Mouse (Mus musculus) megakaryocyte, embryonic 14.5 days (primary cell): Measurements from ENCODE around the gene Def8. TPM values are rescaled to one million over a fixed set of nuclear protein-coding genes. Genes with fewer than 3 reads are reported as not detected.

ENCODE experiments used
- H3K27me3 ChIP-seq: replicated peaks from 2 replicates; pipeline ENCODE3; 2012; ENCODE audit warnings: inconsistent platforms
- H3K36me3 ChIP-seq: replicated peaks from 2 replicates; pipeline ENCODE3; 2012; ENCODE audit warnings: low read length, inconsistent platforms, mixed read lengths
- H3K4me1 ChIP-seq: 2 replicates; pipeline ENCODE4 v1.6.1; 2012; ENCODE audit warnings: inconsistent platforms
- H3K4me3 ChIP-seq: replicated peaks from 2 replicates; pipeline ENCODE3; 2012; ENCODE audit warnings: moderate library complexity, mild to moderate bottlenecking, inconsistent platforms
- H3K9me3 ChIP-seq: 2 replicates; pipeline ENCODE4 v1.6.1; 2012; ENCODE audit warnings: inconsistent platforms
- FLI1 ChIP-seq: IDR thresholded peaks from 2 replicates; pipeline ENCODE4 v1.6.1; 2012; ENCODE audit warnings: low read length, inconsistent platforms, mixed read lengths
- GATA1 ChIP-seq: IDR thresholded peaks from 3 replicates; pipeline ENCODE4 v1.6.1; 2012; ENCODE audit warnings: mixed read lengths, low read length, inconsistent platforms, borderline replicate concordance
- polyA plus RNA-seq: library from polyadenylated mRNA; stranded (reverse); fragments of >175 nt; gene quantifications from 2 replicates; pipeline ENCODE4 v1.2.3, GENCODE M21; 2012; ENCODE audit warnings: low replicate concordance; ENCODE audit not compliant: insufficient read depth

Gene Def8
- polyA plus RNA-seq, 1 experiment: 20.7 TPM

GRCm38 (mm10) chr8:123401936-123402335 lies 21.4 kb upstream of the Def8 start:
- H3K4me1 ChIP-seq: peaks cover 59% of the 10 kb centered on the region
- TF ChIP-seq GATA1 (no peak), FLI1 (no peak)
- peaks cover 71% of the 10 kb centered on the region for H3K36me3 ChIP-seq
- H3K9me3 ChIP-seq: no peaks in the 10 kb centered on the region
- H3K4me3 ChIP-seq: no peak overlapping the region
- peaks cover 25% of the 10 kb centered on the region for H3K27me3 ChIP-seq

- Histone ChIP-seq H3K36me3 (peaks cover 63% of the 10 kb centered on the region), H3K9me3 (no peaks in the 10 kb centered on the region), H3K4me3 (no peak overlapping the region), H3K4me1 (peaks cover 59% of the 10 kb centered on the region), H3K27me3 (peaks cover 34% of the 10 kb centered on the region)
- TF ChIP-seq GATA1: no peak
Measured at GRCm38 (mm10) chr8:123402730-123403326, 20.5 kb upstream of the Def8 start.

GRCm38 (mm10) chr8:123404521-123404920 lies 18.8 kb upstream of the Def8 start:
- no peak for TF ChIP-seq GATA1
- no peak for TF ChIP-seq FLI1
- Histone ChIP-seq H3K36me3 (peaks cover 47% of the 10 kb centered on the region), H3K27me3 (peaks cover 43% of the 10 kb centered on the region), H3K9me3 (no peaks in the 10 kb centered on the region), H3K4me3 (no peak overlapping the region), H3K4me1 (peaks cover 59% of the 10 kb centered on the region)

GRCm38 (mm10) chr8:123406786-123407185 lies 16.5 kb upstream of the Def8 start, which contains the start of gene Mc1r:
Gene Mc1r (plus strand): TSS chr8:123407107.
- no peaks in the 10 kb centered on the region for H3K9me3 ChIP-seq
- H3K36me3 ChIP-seq: peaks cover 24% of the 10 kb centered on the region
- peak within 1 kb of the TSS; percentile 79 for H3K4me3 ChIP-seq
- peaks cover 78% of the 10 kb centered on the region for H3K4me1 ChIP-seq
- TF ChIP-seq FLI1 (no peak), GATA1 (no peak)
- H3K27me3 ChIP-seq: peaks cover 62% of the 10 kb centered on the region

- Histone ChIP-seq H3K9me3 (no peaks in the 10 kb centered on the region), H3K36me3 (peaks cover 16% of the 10 kb centered on the region), H3K4me3 (peak overlapping the region; percentile 79), H3K4me1 (peaks cover 86% of the 10 kb centered on the region), H3K27me3 (peaks cover 70% of the 10 kb centered on the region)
- TF ChIP-seq GATA1 (no peak), FLI1 (no peak)
Measured at GRCm38 (mm10) chr8:123407612-123408011, 15.7 kb upstream of the Def8 start.

GRCm38 (mm10) chr8:123408586-123409544 lies 14.5 kb upstream of the Def8 start:
- Histone ChIP-seq H3K4me3 (peak overlapping the region; percentile 75), H3K27me3 (peaks cover 82% of the 10 kb centered on the region), H3K9me3 (no peaks in the 10 kb centered on the region), H3K4me1 (peaks cover 97% of the 10 kb centered on the region), H3K36me3 (peaks cover 4% of the 10 kb centered on the region)
- TF ChIP-seq FLI1 (no peak), GATA1 (no peak)

- TF ChIP-seq GATA1 (no peak), FLI1 (no peak)
- Histone ChIP-seq H3K27me3 (peaks cover 77% of the 10 kb centered on the region), H3K4me1 (peaks cover 88% of the 10 kb centered on the region), H3K9me3 (no peaks in the 10 kb centered on the region), H3K36me3 (no peaks in the 10 kb centered on the region), H3K4me3 (peak overlapping the region; percentile 19)
Measured at GRCm38 (mm10) chr8:123410049-123410587, 13.2 kb upstream of the Def8 start.

- Histone ChIP-seq H3K4me3 (peak overlapping the region; percentile 86), H3K27me3 (peaks cover 72% of the 10 kb centered on the region), H3K36me3 (no peaks in the 10 kb centered on the region)
Measured at GRCm38 (mm10) chr8:123410788-123411187, 12.5 kb upstream of the Def8 start.

GRCm38 (mm10) chr8:123411246-123411645 lies 12.1 kb upstream of the Def8 start, which contains the start of gene Tubb3:
Gene Tubb3 (plus strand): TSS chr8:123411424.
- peak within 1 kb of the TSS; percentile 86 for H3K4me3 ChIP-seq
- no peaks in the 10 kb centered on the region for H3K36me3 ChIP-seq
- H3K27me3 ChIP-seq: peaks cover 68% of the 10 kb centered on the region
- no peaks in the 10 kb centered on the region for H3K9me3 ChIP-seq
- no peak for TF ChIP-seq GATA1
- no peak for TF ChIP-seq FLI1
- peaks cover 81% of the 10 kb centered on the region for H3K4me1 ChIP-seq

More at GRCm38 (mm10) chr8:123410788-123411187, 12.5 kb upstream of the Def8 start:
- no peak for TF ChIP-seq GATA1
- TF ChIP-seq FLI1: no peak
- Histone ChIP-seq H3K9me3 (no peaks in the 10 kb centered on the region), H3K4me1 (peaks cover 84% of the 10 kb centered on the region)

- Histone ChIP-seq H3K4me3 (peak overlapping the region; percentile 86), H3K9me3 (no peaks in the 10 kb centered on the region), H3K27me3 (peaks cover 65% of the 10 kb centered on the region), H3K36me3 (no peaks in the 10 kb centered on the region), H3K4me1 (peaks cover 81% of the 10 kb centered on the region)
- TF ChIP-seq FLI1 (no peak), GATA1 (no peak)
Measured at GRCm38 (mm10) chr8:123411781-123412327, 11.5 kb upstream of the Def8 start.
